Mouse (Mus musculus) embryo, embryonic 10.5 days (tissue): ENCODE results near the gene Glrx.

Experiments used
- DNase-seq: peaks from one replicate; pipeline ENCODE4 v3.0.0-alpha.2; 2015; ENCODE audit warnings: low spot score

The Glrx gene

DNA sequence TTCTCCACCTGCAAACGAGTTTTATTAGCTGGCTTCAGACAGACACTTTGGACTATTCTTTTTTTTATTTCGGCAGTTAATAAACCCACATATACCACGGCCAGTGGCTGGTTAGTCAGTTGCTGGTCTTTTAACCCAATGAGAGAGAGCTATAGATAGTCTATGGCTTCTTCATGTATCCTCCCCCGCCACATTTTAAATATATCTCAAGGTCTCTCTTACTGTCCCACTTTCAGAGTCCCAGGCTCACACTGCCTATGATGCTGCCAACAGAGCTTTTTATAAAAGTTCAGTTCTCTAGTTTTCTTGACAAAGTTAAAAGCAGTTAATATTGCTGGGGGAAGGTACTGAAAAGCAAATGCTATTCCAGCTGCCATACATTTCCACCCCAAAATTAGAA, 52.2 kb downstream of the Glrx start:
- DNase-seq = no peak

DNA sequence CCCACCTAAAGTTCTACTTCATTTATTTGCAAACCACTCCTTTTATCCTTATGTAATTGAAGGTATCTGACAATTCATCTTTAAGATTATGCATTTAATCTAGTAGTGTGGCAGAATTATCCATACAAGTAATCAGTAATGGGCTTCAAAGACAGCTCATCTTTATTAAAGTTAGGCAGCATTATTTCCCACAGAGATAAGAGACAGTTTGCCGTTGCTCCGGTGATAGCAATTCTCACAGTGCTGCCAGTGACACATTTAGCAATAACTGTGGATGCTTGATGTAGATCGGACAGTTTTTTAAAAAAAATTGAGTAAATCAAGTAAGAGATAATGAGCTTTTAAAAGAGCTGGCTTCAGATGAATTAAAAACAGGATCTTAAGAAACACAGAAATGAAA, 52.6 kb downstream of the Glrx start:
- DNase-seq = no peak

DNA sequence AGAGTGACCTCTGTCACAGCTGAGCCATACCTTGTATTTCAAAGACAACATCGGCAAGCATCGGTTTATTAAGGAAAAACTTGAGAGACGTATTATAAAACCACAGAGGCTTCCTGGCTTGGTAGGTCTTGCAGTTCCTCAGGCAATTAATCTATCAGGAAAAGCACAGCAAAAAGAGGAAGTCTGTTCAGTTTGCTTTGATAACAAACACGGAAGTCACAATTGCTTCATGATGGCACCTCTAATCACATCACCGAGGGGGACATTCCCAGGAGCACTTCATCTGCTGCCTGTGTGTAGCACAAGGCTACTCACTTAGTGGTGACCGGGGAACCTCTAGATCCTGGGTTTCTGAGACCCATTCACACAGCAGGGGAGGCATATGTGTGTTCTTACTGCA, 53.2 kb downstream of the Glrx start:
- DNase-seq = no peak
